Mouse (Mus musculus): ENCODE results near the gene Oxt. TPM values are rescaled to one million over a fixed set of nuclear protein-coding genes. Genes with fewer than 3 reads are reported as not detected.
"Not testable (repeated sequence)": the region's sequence is repeated elsewhere in the genome, so short reads cannot be mapped to it uniquely, and the experiment has no call there.

The Oxt gene
- 0.55 and 1.3 TPM in 2 replicates for polyA plus RNA-seq (2015; fragmentation: Nextera tagmentation; extraction: Ambion mirVana)

GRCm38 (mm10) chr2:130575873-130576272, at the start of gene Oxt:
Gene Oxt, plus strand, starts transcription at chr2:130576173.
- DNase-seq (ENCODE audit: low spot score): no peak

- DNase-seq (ENCODE audit: low spot score): no peak
Measured at GRCm38 (mm10) chr2:130528457-130528856, 47.5 kb upstream of the Oxt start.

GRCm38 (mm10) chr2:130529290-130529689, 46.7 kb upstream of the Oxt start:
- DNase-seq (ENCODE audit: low spot score): no peak

- no peak for DNase-seq (ENCODE audit: low spot score)
Measured at GRCm38 (mm10) chr2:130529925-130530324, 46.0 kb upstream of the Oxt start.

GRCm38 (mm10) chr2:130532201-130532600, 43.8 kb upstream of the Oxt start:
- peak; percentile 77 for DNase-seq (ENCODE audit: low spot score)

GRCm38 (mm10) chr2:130535017-130535416, 41.0 kb upstream of the Oxt start:
- no peak for DNase-seq (ENCODE audit: low spot score)

- no peak for DNase-seq (ENCODE audit: low spot score)
Measured at GRCm38 (mm10) chr2:130536890-130537289, 39.1 kb upstream of the Oxt start.

GRCm38 (mm10) chr2:130538876-130539546, 37.0 kb upstream of the Oxt start:
- peak; percentile 61 for DNase-seq (ENCODE audit: low spot score)

GRCm38 (mm10) chr2:130540266-130540665, 35.7 kb upstream of the Oxt start:
- DNase-seq (ENCODE audit: low spot score): peak; percentile 90

GRCm38 (mm10) chr2:130546957-130547356, 29.0 kb upstream of the Oxt start:
- no peak for DNase-seq (ENCODE audit: low spot score)

- DNase-seq (ENCODE audit: low spot score): peak; percentile 49
Measured at GRCm38 (mm10) chr2:130554841-130555240, 21.1 kb upstream of the Oxt start.

- no peak for DNase-seq (ENCODE audit: low spot score)
Measured at GRCm38 (mm10) chr2:130556292-130556691, 19.7 kb upstream of the Oxt start.

GRCm38 (mm10) chr2:130557462-130557861, 18.5 kb upstream of the Oxt start:
- no peak for DNase-seq (ENCODE audit: low spot score)

- no peak for DNase-seq (ENCODE audit: low spot score)
Measured at GRCm38 (mm10) chr2:130558015-130558414, 18.0 kb upstream of the Oxt start.

- peak; percentile 93 for DNase-seq (ENCODE audit: low spot score)
Measured at GRCm38 (mm10) chr2:130563212-130564055, 12.5 kb upstream of the Oxt start, which contains the start of gene Mrps26. Gene Mrps26, plus strand, starts transcription at chr2:130563742.

GRCm38 (mm10) chr2:130564063-130564462, 11.9 kb upstream of the Oxt start:
- DNase-seq (ENCODE audit: low spot score): no peak

- no peak for DNase-seq (ENCODE audit: low spot score)
Measured at GRCm38 (mm10) chr2:130564983-130565382, 11.0 kb upstream of the Oxt start.

- no peak for DNase-seq (ENCODE audit: low spot score)
Measured at GRCm38 (mm10) chr2:130568921-130569320, 7.1 kb upstream of the Oxt start.

GRCm38 (mm10) chr2:130569926-130570325, 6.0 kb upstream of the Oxt start:
- no peak for DNase-seq (ENCODE audit: low spot score)

GRCm38 (mm10) chr2:130574960-130575359, 1.0 kb upstream of the Oxt start:
- no peak for DNase-seq (ENCODE audit: low spot score)

- DNase-seq (ENCODE audit: low spot score): not testable (repeated sequence)
Measured at GRCm38 (mm10) chr2:130576564-130576963, 591 bp downstream of the Oxt start.

- no peak for DNase-seq (ENCODE audit: low spot score)
Measured at GRCm38 (mm10) chr2:130577021-130577420, 1.0 kb downstream of the Oxt start.

All from thymus, postnatal 0 days (tissue).